Mouse (Mus musculus): ENCODE data around the gene B3galt4.

GRCm38 (mm10) chr17:33950131-33950625, 1.1 kb downstream of the B3galt4 start:
- no peak for TF ChIP-seq CTCF (IDR thresholded peaks at IDR 0.05; ENCODE audit: borderline replicate concordance, extremely low read depth, insufficient read depth, insufficient read length)
- no peak for TF ChIP-seq POLR2A (IDR thresholded peaks at IDR 0.05; ENCODE audit: borderline replicate concordance, extremely low read depth, insufficient read depth, insufficient read length, poor library complexity, severe bottlenecking)
